Mouse (Mus musculus) cerebellum, adult 18-20 months (tissue): ENCODE measurements around the gene Arxes1.

ENCODE experiments used
- DNase-seq, 2 experiments: peaks; one replicate each; pipeline ENCODE4 v3.0.0; 2021

Arxes1 gene

DNA sequence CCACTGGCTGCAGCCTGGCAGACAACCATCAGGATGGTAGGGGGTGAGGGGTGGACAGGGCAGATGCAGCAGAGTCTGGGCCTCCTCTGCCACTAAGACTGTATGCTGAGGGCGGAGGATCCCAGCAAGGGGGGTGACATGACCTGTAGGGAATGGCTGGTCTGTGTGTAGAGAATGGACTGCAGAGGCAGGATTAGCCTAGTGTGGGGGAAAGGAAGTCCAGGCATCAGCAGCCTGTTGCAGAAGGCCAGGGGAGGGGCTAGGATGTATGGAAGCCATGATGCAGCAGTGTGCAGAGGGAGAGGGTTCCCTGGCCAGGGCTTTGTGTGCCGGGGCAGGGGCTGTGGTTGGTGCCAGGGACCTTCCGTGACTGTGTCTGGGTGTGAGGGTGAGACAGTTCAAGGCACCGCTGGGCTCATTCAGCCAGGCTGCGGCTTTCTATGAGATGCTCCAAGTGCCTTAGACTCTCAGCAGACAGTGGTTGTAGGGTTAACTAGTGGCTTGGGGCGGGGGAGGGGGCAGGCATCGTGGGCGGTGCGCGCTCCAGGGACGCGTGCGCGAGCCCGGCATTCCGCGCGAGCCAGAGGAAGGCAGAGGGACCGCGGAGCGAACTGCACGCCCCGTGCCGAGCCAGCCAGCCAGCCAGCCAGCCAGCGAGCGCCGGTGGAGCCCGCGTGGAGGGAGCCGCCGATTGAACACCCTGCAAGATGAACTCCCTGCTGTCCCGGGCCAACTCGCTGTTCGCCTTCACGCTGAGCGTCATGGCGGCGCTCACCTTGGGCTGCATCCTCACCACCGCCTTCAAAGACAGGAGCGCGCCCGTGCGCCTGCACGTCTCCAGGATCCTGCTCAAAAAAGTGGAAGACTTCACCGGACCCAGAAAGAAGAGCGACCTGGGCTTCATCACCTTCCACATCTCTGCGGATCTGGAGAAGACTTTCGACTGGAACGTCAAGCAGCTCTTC is at the start of gene Arxes1:
TSS of gene Arxes1 (plus strand) at position 569 of the 965 bp plus-strand sequence.
- peak; percentile 32 to 63 for DNase-seq

DNA sequence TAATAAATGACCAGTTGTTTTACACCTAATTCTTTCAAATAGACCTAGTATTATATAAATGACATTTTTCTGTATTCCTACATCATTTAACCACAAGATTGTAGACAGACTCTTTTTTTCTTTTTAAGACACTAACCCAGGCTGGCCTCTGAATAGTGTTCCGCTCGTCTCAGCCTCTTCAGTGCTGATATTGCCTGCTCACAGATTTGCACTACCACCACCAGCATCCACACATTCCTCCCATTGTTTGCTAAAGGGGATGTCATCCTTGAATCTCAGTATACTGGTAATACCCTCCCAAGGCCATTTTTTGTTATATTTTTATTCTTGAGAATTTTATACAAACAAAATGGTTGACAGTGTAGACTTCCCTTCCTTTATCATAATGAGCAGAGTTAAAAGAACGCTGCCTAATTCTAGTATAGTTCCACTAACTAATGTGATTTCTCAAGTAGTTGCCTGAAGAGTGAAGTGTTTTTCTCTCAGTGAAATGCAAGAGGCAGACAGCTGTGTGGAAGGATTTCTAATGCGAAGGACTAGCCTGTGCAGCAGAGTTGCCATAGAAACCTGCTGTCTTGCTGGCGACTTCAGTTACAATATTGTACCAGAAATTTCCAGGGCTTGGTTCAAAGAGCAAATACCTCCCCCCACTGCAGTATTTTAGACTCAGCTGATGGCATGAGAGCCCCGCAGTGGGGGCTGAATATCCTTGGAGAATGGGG is 48.5 kb upstream of the Arxes1 start:
- DNase-seq: no peak

DNA sequence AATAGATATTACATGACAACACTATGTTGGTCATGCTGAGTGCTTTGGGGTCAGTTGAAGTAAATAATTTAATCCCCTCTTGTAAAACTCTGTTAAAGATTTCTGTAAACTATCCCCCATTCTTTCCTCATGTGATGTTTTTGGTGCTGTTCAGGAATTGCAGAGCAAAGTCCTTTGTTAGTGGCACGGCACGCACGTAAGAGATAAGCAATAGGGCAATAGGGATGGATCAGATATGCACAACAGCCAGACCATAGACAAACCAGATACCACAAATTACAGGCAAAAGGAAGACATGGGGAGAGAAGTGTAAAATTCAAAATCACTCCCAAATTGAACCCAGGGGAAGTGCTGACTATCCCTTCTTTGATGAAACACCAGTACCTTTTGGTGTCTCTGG is 46.9 kb upstream of the Arxes1 start:
- no peak for DNase-seq

GRCm38 (mm10) chrX:135990661-135991060 is 42.5 kb upstream of the Arxes1 start:
- DNase-seq: no peak

DNA sequence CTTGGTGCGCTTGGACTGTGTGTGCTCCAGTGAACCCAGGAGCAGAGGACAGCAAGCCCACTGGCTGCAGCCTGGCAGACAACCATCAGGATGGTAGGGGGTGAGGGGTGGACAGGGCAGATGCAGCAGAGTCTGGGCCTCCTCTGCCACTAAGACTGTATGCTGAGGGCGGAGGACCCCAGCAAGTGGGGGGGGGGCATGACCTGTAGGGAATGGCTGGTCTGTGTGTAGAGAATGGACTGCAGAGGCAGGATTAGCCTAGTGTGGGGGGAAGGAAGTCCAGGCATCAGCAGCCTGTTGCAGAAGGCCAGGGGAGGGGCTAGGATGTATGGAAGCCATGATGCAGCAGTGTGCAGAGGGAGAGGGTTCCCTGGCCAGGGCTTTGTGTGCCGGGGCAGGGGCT is 40.0 kb upstream of the Arxes1 start:
- peak; percentile 11 to 12 for DNase-seq

GRCm38 (mm10) chrX:135993664-135994119 is 39.5 kb upstream of the Arxes1 start, which contains the start of gene Arxes2:
Arxes2 (plus strand) TSS chrX:135993824.
- DNase-seq: peak in 1 of 2 experiments; percentile 30

DNA sequence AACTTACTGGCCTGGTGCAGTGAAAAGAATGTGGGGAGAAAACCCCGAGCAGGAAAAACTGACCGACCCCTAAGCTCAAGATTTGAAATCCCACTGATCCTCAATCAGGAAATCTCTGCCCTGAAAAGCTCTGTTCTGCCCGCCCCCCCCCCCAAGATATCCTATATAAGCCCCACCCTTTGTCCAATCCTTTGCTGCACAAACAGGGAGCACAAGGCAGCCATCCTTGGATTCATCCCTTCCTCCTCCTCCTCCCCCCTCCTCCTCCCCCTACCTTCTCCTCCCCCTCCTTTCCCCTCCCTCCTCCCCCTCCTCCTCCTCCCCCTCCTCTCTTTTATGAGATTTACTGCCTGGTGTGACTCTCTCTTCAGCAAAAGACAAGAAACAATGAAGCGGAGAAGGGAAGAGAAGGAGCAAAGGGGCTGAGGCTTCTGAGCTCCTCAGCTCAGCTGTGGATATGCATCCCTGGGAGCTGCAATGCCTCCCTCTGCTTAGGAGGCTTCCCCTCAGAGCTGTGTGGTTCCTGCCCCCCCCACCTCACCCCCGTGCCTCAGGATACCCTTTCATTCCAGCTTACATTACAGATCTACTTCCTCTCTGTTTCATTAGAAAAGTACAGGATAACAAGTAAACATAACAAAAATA is 25.8 kb upstream of the Arxes1 start:
- no peak for DNase-seq

DNA sequence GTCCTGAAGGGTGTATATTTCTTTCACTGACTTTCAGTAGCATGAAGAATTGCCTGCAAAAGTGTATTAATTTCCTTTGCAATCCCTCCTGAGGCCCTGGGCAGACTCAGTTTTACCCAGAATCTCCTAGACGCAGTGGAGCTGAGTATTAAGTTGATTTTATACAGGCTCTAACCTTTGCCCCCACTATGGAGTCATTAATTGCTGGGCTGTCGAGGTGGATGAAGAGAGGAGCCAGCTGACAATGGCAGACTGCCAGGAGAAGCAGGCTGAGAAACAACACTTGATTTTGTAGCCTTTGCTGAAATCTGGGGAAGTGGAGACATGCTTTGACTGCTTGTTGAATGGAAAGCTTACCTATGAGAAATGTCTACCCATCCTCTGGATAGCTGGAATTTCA is 18.8 kb upstream of the Arxes1 start:
- DNase-seq: no peak

DNA sequence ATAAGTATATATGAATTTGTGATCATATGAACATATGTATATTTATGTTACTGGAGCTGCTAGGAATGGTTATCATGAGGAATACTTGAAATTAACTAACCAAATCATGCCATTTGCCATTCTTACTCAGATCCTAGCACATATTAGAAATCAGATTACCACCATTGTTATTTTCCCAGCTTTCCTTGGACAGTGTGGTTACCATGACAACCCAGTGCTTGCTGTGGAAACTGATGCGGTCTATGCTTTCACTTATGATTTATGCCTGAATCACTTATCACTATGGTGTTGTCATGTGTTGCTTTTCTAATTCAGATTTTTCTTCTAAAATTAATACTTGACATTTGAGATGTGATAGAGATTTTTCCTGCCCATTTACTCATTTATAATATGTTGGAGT is 2.8 kb upstream of the Arxes1 start:
- no peak for DNase-seq

GRCm38 (mm10) chrX:136043726-136044125 is 10.6 kb downstream of the Arxes1 start:
- no peak for DNase-seq

DNA sequence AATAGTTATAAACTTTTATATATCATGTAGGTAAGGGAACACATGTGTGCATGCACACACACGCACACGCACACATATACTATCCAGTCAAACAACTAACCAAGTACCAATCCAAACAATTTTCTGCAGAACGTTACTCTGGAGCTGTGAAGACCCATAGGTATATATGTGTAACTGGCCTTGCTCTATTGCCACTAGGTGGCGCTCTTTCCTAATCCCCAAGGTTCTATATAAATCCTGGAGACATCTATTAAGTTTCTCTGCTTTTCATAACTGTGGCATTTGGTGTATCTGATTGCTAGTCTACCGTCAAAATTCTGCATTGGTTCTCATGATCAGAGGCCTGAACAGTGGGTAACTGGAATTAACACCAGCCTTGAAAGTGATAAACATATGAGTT is 14.4 kb downstream of the Arxes1 start:
- peak; percentile 67 to 77 for DNase-seq

- no peak for DNase-seq
Measured at GRCm38 (mm10) chrX:136051219-136051618, 18.1 kb downstream of the Arxes1 start.

- no peak for DNase-seq
Measured at GRCm38 (mm10) chrX:136060698-136061097, 27.5 kb downstream of the Arxes1 start.

DNA sequence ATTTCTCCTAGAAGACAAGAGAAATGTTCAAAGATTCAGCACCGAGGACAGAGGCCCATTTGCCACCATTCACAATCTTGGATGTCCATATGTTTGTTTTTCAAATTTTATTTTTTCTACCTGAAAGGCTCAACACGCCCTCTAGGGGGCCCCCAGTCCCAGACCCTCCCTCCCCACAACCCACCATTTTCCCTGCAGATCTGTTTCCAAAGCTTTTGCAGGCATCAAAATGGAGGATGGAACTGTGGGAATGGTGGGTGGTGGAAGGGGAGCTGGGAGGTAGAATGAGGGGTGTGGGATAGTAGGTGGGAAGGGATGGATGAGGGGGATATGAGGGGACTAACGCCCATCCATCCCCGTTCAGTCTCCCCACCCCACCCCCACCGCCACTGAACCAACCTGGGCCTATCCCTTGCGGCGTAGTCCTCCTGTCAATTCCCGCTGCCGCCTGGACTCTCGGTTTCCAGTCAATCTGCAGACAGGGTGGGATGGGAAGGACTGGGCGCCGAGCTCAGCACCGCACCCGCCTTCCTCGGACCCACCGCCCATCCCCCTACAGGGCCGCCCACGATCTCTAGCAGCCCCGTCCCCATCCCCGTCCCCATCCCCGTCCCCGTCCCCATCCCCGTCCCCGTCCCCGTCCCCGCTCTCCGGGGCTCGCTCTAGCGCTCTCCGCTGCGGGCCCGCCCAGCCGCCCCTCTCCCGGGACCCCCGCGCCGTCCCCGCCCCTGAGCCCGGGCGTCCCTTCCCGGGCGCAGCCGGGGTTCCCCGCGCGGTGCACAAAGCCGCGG is 34.2 kb downstream of the Arxes1 start:
- peak; percentile 25 to 27 for DNase-seq

DNA sequence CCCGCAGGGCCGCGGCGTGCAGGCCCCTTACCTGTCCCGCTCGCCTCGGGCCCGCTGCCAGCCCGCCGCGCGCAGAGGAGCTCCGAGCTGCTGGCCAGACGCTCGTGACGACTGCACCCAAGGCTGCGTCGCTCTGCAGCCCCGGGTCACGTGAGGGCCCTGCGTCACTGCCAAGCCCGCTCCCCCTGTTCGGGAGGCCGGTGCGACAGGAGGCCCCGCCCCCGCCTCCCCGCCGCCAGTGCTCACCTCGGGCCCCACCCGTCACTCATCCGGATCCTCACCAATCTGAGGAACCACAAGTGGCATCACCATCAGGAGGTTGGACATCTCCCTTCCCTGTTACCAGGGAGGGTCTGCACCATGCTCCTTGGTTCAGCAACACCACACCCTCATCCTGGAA is 34.9 kb downstream of the Arxes1 start, which contains the start of gene Bex2:
TSS of gene Bex2 (minus strand) at position 217 of the 400 bp plus-strand sequence.
- DNase-seq: peak in 1 of 2 experiments; percentile 73
